Mouse (Mus musculus): ENCODE measurements at regions not wholly inside any gene's neighbourhood (a gene's known extent, or its start where the extent isn't known, plus 50 kb on each side); places are given as distances from the start of the nearest gene placed in this dataset.
A peak's percentile ranks its signal among the peaks of the same experiment; 100 is the strongest.

DNA sequence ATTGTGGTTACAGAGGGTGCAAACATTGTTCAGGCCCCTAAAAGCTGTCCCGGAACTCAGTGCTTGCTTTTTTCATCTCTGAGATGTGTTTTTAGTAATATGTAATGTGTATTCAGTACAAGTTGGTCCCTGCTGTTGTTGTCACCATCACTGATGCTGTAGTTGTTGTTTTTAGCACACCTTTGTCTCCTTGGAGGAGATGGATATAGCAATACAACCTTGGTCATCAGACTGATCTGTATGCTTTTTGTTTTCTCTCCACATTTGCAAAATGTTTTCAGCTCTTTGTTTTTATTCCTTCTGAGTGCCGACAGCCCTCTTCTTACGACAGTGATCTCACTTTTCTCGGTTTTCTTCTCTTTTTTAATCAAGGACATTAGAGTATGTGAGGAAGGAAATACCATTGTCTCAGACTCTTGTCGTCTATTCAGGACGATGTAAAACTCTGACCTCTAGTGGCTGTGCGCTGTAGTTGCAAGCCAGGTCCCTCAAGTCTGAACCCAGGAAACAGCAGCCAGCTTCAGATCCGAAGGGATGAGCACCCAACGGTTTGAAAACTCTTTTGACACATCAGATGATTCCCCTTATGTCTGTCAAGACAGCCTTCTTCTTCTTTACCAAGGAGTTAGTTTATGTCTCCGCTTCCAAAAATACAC lies 209.1 kb upstream of the Ttc29 start:
- ATAC-seq (ENCODE audit: low FRiP score, low read depth) (peak; percentile 61; the same call in 1 of the 2 replicates), DNase-seq (ENCODE audit: low spot score) (peak; percentile 79)
- WGBS: 17% methylated on average over 10 of the region's 10 CpGs
- H3K9me3 ChIP-seq (ENCODE audit: control insufficient read depth, low read length): no peaks in the 10 kb centered on the region
- peaks cover 9% of the 10 kb centered on the region; the same call in 1 of the 2 replicates for H3K4me1 ChIP-seq (ENCODE audit: control insufficient read depth, insufficient read depth, low read length)
- no peak overlapping the region for H3K4me3 ChIP-seq (replicated peaks; ENCODE audit: low read length)
- no peak overlapping the region for H3K27ac ChIP-seq (replicated peaks; ENCODE audit: low read depth, low read length)
- H3K4me2 ChIP-seq (replicated peaks; ENCODE audit: low read depth, low read length, severe bottlenecking): no peak overlapping the region
- H3K36me3 ChIP-seq (ENCODE audit: control insufficient read depth, insufficient read depth, low read length): no peaks in the 10 kb centered on the region
- H3K27me3 ChIP-seq (ENCODE audit: control insufficient read depth, insufficient read depth, low read length): no peaks in the 10 kb centered on the region
- H3K9ac ChIP-seq (ENCODE audit: low read depth, low read length, severe bottlenecking): no peak overlapping the region
- no peak for TF ChIP-seq POLR2A (IDR thresholded peaks at IDR 0.05; ENCODE audit: borderline replicate concordance, extremely low read depth, insufficient read depth, insufficient read length)

- H3K4me2 ChIP-seq (replicated peaks; ENCODE audit: low read depth, low read length, severe bottlenecking): no peak overlapping the region
- H3K9ac ChIP-seq (ENCODE audit: low read depth, low read length, severe bottlenecking): no peak overlapping the region
- no peak overlapping the region for H3K27ac ChIP-seq (replicated peaks; ENCODE audit: low read depth, low read length)
- H3K4me1 ChIP-seq (ENCODE audit: control insufficient read depth, insufficient read depth, low read length): peaks cover 9% of the 10 kb centered on the region; the same call in 1 of the 2 replicates
- no peak overlapping the region for H3K4me3 ChIP-seq (replicated peaks; ENCODE audit: low read length)
- no peak for TF ChIP-seq POLR2A (IDR thresholded peaks at IDR 0.05; ENCODE audit: borderline replicate concordance, extremely low read depth, insufficient read depth, insufficient read length)
- ATAC-seq (ENCODE audit: low FRiP score, low read depth) (no peak), DNase-seq (ENCODE audit: low spot score) (no peak)
- H3K9me3 ChIP-seq (ENCODE audit: control insufficient read depth, low read length): no peaks in the 10 kb centered on the region
- no peaks in the 10 kb centered on the region for H3K27me3 ChIP-seq (ENCODE audit: control insufficient read depth, insufficient read depth, low read length)
- H3K36me3 ChIP-seq (ENCODE audit: control insufficient read depth, insufficient read depth, low read length): no peaks in the 10 kb centered on the region
- 52% methylated on average over 12 of the region's 12 CpGs for WGBS
Measured at GRCm38 (mm10) chr8:78004891-78005290, 208.2 kb upstream of the Ttc29 start.

DNA sequence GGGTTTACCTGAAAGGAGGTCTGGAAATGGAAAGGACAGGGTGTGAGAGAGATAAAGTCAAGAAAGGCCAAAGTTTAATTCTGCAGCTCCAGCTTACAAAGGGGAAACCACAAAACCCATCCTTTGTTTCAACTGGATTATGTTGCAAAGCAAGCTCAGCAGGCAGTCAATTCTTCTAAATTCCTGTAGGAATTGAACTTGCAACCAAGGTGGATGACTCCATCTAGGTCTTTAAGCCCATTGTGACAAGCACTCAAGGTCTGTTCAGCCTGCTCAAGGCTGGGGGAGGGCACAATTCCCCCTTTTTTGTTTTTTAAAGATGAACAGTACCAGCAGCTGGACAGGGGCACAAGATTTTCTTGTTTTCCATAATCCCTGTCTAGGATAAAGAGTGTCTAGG lies 200.0 kb upstream of the Ttc29 start:
- no peak for ATAC-seq (ENCODE audit: low FRiP score, low read depth)
- H3K4me1 ChIP-seq (ENCODE audit: control insufficient read depth, insufficient read depth, low read length): no peaks in the 10 kb centered on the region
- DNase-seq (ENCODE audit: low spot score): no peak
- TF ChIP-seq POLR2A (IDR thresholded peaks at IDR 0.05; ENCODE audit: borderline replicate concordance, extremely low read depth, insufficient read depth, insufficient read length): no peak
- H3K36me3 ChIP-seq (ENCODE audit: control insufficient read depth, insufficient read depth, low read length): no peaks in the 10 kb centered on the region
- no peak overlapping the region for H3K4me3 ChIP-seq (replicated peaks; ENCODE audit: low read length)
- no peaks in the 10 kb centered on the region for H3K27me3 ChIP-seq (ENCODE audit: control insufficient read depth, insufficient read depth, low read length)
- H3K9me3 ChIP-seq (ENCODE audit: control insufficient read depth, low read length): no peaks in the 10 kb centered on the region
- H3K4me2 ChIP-seq (replicated peaks; ENCODE audit: low read depth, low read length, severe bottlenecking): no peak overlapping the region
- H3K9ac ChIP-seq (ENCODE audit: low read depth, low read length, severe bottlenecking): no peak overlapping the region
- no peak overlapping the region for H3K27ac ChIP-seq (replicated peaks; ENCODE audit: low read depth, low read length)

GRCm38 (mm10) chr8:78018430-78019180 lies 194.5 kb upstream of the Ttc29 start:
- Histone ChIP-seq H3K4me2 (replicated peaks; ENCODE audit: low read depth, low read length, severe bottlenecking) (no peak overlapping the region), H3K4me3 (replicated peaks; ENCODE audit: low read length) (no peak overlapping the region), H3K9me3 (ENCODE audit: control insufficient read depth, low read length) (no peaks in the 10 kb centered on the region), H3K9ac (ENCODE audit: low read depth, low read length, severe bottlenecking) (no peak overlapping the region), H3K27ac (replicated peaks; ENCODE audit: low read depth, low read length) (no peak overlapping the region), H3K27me3 (ENCODE audit: control insufficient read depth, insufficient read depth, low read length) (no peaks in the 10 kb centered on the region), H3K4me1 (ENCODE audit: control insufficient read depth, insufficient read depth, low read length) (peaks cover 7% of the 10 kb centered on the region), H3K36me3 (ENCODE audit: control insufficient read depth, insufficient read depth, low read length) (no peaks in the 10 kb centered on the region)
- WGBS: 60% methylated on average over 4 of the region's 4 CpGs
- no peak for TF ChIP-seq POLR2A (IDR thresholded peaks at IDR 0.05; ENCODE audit: borderline replicate concordance, extremely low read depth, insufficient read depth, insufficient read length)
- DNase-seq (ENCODE audit: low spot score): no peak
- no peak for ATAC-seq (ENCODE audit: low FRiP score, low read depth)

DNA sequence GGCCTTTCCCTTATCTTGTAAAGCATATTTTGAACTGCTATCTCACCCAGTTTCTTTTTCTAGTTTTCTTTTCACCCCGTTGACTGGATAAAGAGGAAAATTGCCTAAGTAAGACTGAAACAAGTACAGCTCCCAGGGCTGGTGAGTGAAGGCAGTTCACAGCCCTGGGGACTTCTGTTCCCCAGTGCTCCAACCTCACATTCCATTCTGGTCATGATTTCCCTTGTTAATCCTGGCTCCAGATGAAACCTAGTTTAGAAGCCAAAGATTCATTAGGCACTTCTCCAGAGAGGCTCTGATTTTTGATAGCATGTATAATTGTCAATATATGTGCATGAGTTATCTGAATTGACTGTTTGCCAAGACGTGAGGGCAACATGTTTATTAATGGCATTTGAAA lies 191.6 kb upstream of the Ttc29 start:
- 70% methylated on average over 2 of the region's 2 CpGs for WGBS
- Histone ChIP-seq H3K9ac (ENCODE audit: low read depth, low read length, severe bottlenecking) (no peak overlapping the region), H3K4me2 (replicated peaks; ENCODE audit: low read depth, low read length, severe bottlenecking) (no peak overlapping the region), H3K36me3 (ENCODE audit: control insufficient read depth, insufficient read depth, low read length) (no peaks in the 10 kb centered on the region), H3K4me3 (replicated peaks; ENCODE audit: low read length) (no peak overlapping the region), H3K4me1 (ENCODE audit: control insufficient read depth, insufficient read depth, low read length) (peaks cover 16% of the 10 kb centered on the region), H3K27ac (replicated peaks; ENCODE audit: low read depth, low read length) (no peak overlapping the region), H3K9me3 (ENCODE audit: control insufficient read depth, low read length) (no peaks in the 10 kb centered on the region), H3K27me3 (ENCODE audit: control insufficient read depth, insufficient read depth, low read length) (no peaks in the 10 kb centered on the region)
- ATAC-seq (ENCODE audit: low FRiP score, low read depth): no peak
- TF ChIP-seq POLR2A (IDR thresholded peaks at IDR 0.05; ENCODE audit: borderline replicate concordance, extremely low read depth, insufficient read depth, insufficient read length): no peak
- no peak for DNase-seq (ENCODE audit: low spot score)

Data from limb, embryonic 14.5 days (tissue).